Mouse (Mus musculus) small intestine, adult 2 months (tissue): Measurements from ENCODE around the gene Gnpnat1.

Source experiments
- CTCF ChIP-seq: fragments of 200-500 bp; IDR thresholded peaks from 2 replicates; pipeline ENCODE4 v1.5.1; 2012; ENCODE audit warnings: low read depth, mild to moderate bottlenecking, control low read depth, inconsistent platforms, low read length, moderate library complexity, mixed read lengths; ENCODE audit not compliant: insufficient replicate concordance, insufficient read length; ENCODE audit errors: extremely low read depth
- POLR2A ChIP-seq: fragments of 200-500 bp; IDR thresholded peaks from 2 replicates; pipeline ENCODE4 v1.6.1; 2012; ENCODE audit warnings: low read depth, mild to moderate bottlenecking, control low read depth, inconsistent platforms, low read length, moderate library complexity

DNA sequence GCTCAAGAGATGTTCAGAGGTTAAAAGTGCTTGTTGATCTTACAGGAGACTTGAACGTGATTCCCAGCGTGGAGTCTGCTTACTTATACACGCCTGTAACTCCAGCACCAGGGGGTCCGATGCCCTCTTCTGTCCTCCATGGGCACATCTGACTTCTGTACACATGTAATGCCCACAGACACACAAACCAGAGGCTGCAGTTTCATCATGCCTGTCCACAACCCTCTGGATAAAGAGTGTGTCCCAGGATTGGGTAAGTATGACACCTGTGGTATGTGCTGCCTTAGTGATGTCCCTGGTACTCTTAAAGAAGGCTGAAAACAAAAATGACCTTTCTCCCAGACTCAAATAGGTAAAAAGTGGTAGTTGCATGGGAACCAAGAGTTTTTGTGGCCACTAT, 14.6 kb upstream of the Gnpnat1 start:
- TF ChIP-seq POLR2A, result no peak
- no peak for TF ChIP-seq CTCF
